Mouse (Mus musculus): ENCODE measurements around the gene Rab4a. TPM values are rescaled to one million over a fixed set of nuclear protein-coding genes. Genes with fewer than 3 reads are reported as not detected.

Gene Rab4a
- polyA plus RNA-seq, 1 experiment, result 4.4 TPM

- H3K27me3 ChIP-seq (ENCODE audit: control insufficient read depth, insufficient read depth, low read length), result no peaks in the 10 kb centered on the region
- no peak overlapping the region for H3K27ac ChIP-seq (ENCODE audit: control insufficient read depth, insufficient read depth, low read length)
- TF ChIP-seq CTCF (IDR thresholded peaks at IDR 0.05; ENCODE audit: borderline replicate concordance, control insufficient read depth, extremely low read depth, insufficient read depth, low read length, poor library complexity) (no peak), POLR2A (IDR thresholded peaks at IDR 0.05; ENCODE audit: control insufficient read depth, extremely low read depth, insufficient read depth, low read length, poor library complexity) (no peak)
- H3K4me3 ChIP-seq (ENCODE audit: control insufficient read depth, insufficient read depth, low read length), result no peak overlapping the region
- 68% methylated on average over 5 of the region's 5 CpGs for WGBS
- H3K36me3 ChIP-seq (ENCODE audit: control insufficient read depth, insufficient read depth, low read length), result no peaks in the 10 kb centered on the region
- H3K4me1 ChIP-seq (replicated peaks; ENCODE audit: control insufficient read depth, insufficient read depth, low read length), result no peaks in the 10 kb centered on the region
- DNase-seq, result no peak
Measured at GRCm38 (mm10) chr8:123866971-123867370, 61.2 kb downstream of the Rab4a start.

GRCm38 (mm10) chr8:123872048-123872447 lies 66.3 kb downstream of the Rab4a start:
- no peak for DNase-seq
- Histone ChIP-seq H3K27me3 (ENCODE audit: control insufficient read depth, insufficient read depth, low read length) (no peaks in the 10 kb centered on the region), H3K27ac (ENCODE audit: control insufficient read depth, insufficient read depth, low read length) (no peak overlapping the region), H3K36me3 (ENCODE audit: control insufficient read depth, insufficient read depth, low read length) (no peaks in the 10 kb centered on the region), H3K4me1 (replicated peaks; ENCODE audit: control insufficient read depth, insufficient read depth, low read length) (no peaks in the 10 kb centered on the region), H3K4me3 (ENCODE audit: control insufficient read depth, insufficient read depth, low read length) (no peak overlapping the region)
- no peak for TF ChIP-seq POLR2A (IDR thresholded peaks at IDR 0.05; ENCODE audit: control insufficient read depth, extremely low read depth, insufficient read depth, low read length, poor library complexity)
- no peak for TF ChIP-seq CTCF (IDR thresholded peaks at IDR 0.05; ENCODE audit: borderline replicate concordance, control insufficient read depth, extremely low read depth, insufficient read depth, low read length, poor library complexity)
- WGBS, result 87% methylated on average over 9 of the region's 9 CpGs

GRCm38 (mm10) chr8:123873364-123873763 lies 67.6 kb downstream of the Rab4a start:
- Histone ChIP-seq H3K36me3 (ENCODE audit: control insufficient read depth, insufficient read depth, low read length) (no peaks in the 10 kb centered on the region), H3K4me1 (replicated peaks; ENCODE audit: control insufficient read depth, insufficient read depth, low read length) (no peaks in the 10 kb centered on the region), H3K27me3 (ENCODE audit: control insufficient read depth, insufficient read depth, low read length) (no peaks in the 10 kb centered on the region), H3K27ac (ENCODE audit: control insufficient read depth, insufficient read depth, low read length) (no peak overlapping the region), H3K4me3 (ENCODE audit: control insufficient read depth, insufficient read depth, low read length) (no peak overlapping the region)
- 89% methylated on average over 6 of the region's 6 CpGs for WGBS
- no peak for DNase-seq
- no peak for TF ChIP-seq CTCF (IDR thresholded peaks at IDR 0.05; ENCODE audit: borderline replicate concordance, control insufficient read depth, extremely low read depth, insufficient read depth, low read length, poor library complexity)

DNA sequence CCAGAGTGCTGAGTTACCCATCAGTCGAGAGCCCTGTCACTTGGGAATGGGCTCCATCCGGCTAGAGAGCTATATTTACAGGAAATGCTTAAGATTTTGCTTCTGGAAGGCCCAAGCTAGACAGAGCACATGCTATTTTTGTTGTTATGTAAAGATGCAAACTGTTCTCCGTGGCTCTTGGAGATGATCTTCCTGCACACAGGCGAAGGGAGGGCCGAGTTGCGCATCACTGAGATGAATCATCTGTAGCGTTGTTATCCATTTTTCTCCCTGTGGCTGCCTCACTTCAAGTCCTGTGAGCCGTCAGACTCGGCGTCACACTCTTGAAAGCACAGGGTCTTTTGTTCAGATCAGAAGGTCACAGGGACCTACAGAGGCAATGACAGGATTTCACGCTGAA lies 68.5 kb downstream of the Rab4a start:
- H3K4me3 ChIP-seq (ENCODE audit: control insufficient read depth, insufficient read depth, low read length), result no peak overlapping the region
- no peak for TF ChIP-seq POLR2A (IDR thresholded peaks at IDR 0.05; ENCODE audit: control insufficient read depth, extremely low read depth, insufficient read depth, low read length, poor library complexity)
- TF ChIP-seq CTCF (IDR thresholded peaks at IDR 0.05; ENCODE audit: borderline replicate concordance, control insufficient read depth, extremely low read depth, insufficient read depth, low read length, poor library complexity), result no peak
- no peak overlapping the region for H3K27ac ChIP-seq (ENCODE audit: control insufficient read depth, insufficient read depth, low read length)
- DNase-seq, result no peak
- no peaks in the 10 kb centered on the region for H3K36me3 ChIP-seq (ENCODE audit: control insufficient read depth, insufficient read depth, low read length)
- no peaks in the 10 kb centered on the region for H3K27me3 ChIP-seq (ENCODE audit: control insufficient read depth, insufficient read depth, low read length)
- no peaks in the 10 kb centered on the region for H3K4me1 ChIP-seq (replicated peaks; ENCODE audit: control insufficient read depth, insufficient read depth, low read length)
- 94% methylated on average over 11 of the region's 11 CpGs for WGBS

DNA sequence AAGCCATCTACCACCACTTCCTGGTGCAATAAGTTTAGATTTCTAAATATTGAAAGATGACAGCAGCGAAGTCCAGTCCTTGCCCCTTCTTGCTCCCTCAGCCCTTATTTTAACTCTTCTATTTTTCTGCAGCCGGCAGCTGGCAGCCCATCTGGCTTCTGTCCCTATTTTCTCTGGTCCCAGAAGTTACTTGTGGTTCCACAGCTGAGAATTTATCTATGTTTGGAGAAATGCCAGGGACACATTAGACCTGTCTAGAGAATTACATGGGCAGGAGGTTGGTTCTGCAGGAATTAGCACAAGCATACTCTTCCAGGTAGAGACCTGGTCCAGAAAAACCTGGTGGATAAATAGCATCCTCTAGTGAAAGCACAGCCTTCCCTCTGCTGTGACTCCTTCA lies 72.1 kb downstream of the Rab4a start:
- DNase-seq, result no peak
- TF ChIP-seq CTCF (IDR thresholded peaks at IDR 0.05; ENCODE audit: borderline replicate concordance, control insufficient read depth, extremely low read depth, insufficient read depth, low read length, poor library complexity) (no peak), POLR2A (IDR thresholded peaks at IDR 0.05; ENCODE audit: control insufficient read depth, extremely low read depth, insufficient read depth, low read length, poor library complexity) (no peak)
- 82% methylated on average over 2 of the region's 2 CpGs for WGBS
- Histone ChIP-seq H3K27me3 (ENCODE audit: control insufficient read depth, insufficient read depth, low read length) (no peaks in the 10 kb centered on the region), H3K4me1 (replicated peaks; ENCODE audit: control insufficient read depth, insufficient read depth, low read length) (no peaks in the 10 kb centered on the region), H3K36me3 (ENCODE audit: control insufficient read depth, insufficient read depth, low read length) (no peaks in the 10 kb centered on the region), H3K27ac (ENCODE audit: control insufficient read depth, insufficient read depth, low read length) (no peak overlapping the region), H3K4me3 (ENCODE audit: control insufficient read depth, insufficient read depth, low read length) (no peak overlapping the region)

DNA sequence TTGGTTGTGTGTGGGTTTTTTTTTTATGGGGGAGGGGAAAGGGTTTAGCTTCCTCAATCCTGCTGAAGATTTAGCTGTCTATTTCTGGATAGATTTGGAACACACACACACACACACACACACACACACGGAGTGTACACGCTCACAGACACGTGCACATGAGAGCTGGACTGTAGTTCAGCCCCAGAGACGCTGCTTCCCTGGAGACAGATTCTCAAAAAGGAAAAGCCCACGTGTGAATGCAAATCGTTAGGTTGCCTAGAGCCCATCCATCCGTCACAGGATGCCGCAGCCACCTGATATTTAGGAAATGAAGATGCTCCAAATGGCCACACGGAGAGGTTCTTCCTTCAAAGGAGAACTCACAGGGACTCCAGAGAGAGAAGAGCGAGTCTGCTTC lies 74.5 kb downstream of the Rab4a start:
- Histone ChIP-seq H3K4me1 (replicated peaks; ENCODE audit: control insufficient read depth, insufficient read depth, low read length) (no peaks in the 10 kb centered on the region), H3K27me3 (ENCODE audit: control insufficient read depth, insufficient read depth, low read length) (peaks cover 3% of the 10 kb centered on the region), H3K27ac (ENCODE audit: control insufficient read depth, insufficient read depth, low read length) (no peak overlapping the region), H3K36me3 (ENCODE audit: control insufficient read depth, insufficient read depth, low read length) (no peaks in the 10 kb centered on the region), H3K4me3 (ENCODE audit: control insufficient read depth, insufficient read depth, low read length) (no peak overlapping the region)
- no peak for TF ChIP-seq POLR2A (IDR thresholded peaks at IDR 0.05; ENCODE audit: control insufficient read depth, extremely low read depth, insufficient read depth, low read length, poor library complexity)
- no peak for TF ChIP-seq CTCF (IDR thresholded peaks at IDR 0.05; ENCODE audit: borderline replicate concordance, control insufficient read depth, extremely low read depth, insufficient read depth, low read length, poor library complexity)
- WGBS, result 48% methylated on average over 10 of the region's 10 CpGs
- DNase-seq, result no peak

- DNase-seq, result no peak
- H3K36me3 ChIP-seq (ENCODE audit: control insufficient read depth, insufficient read depth, low read length), result no peaks in the 10 kb centered on the region
- H3K4me1 ChIP-seq (replicated peaks; ENCODE audit: control insufficient read depth, insufficient read depth, low read length), result no peaks in the 10 kb centered on the region
- H3K4me3 ChIP-seq (ENCODE audit: control insufficient read depth, insufficient read depth, low read length), result no peak overlapping the region
- peaks cover 3% of the 10 kb centered on the region for H3K27me3 ChIP-seq (ENCODE audit: control insufficient read depth, insufficient read depth, low read length)
- H3K27ac ChIP-seq (ENCODE audit: control insufficient read depth, insufficient read depth, low read length), result no peak overlapping the region
- WGBS, result 72% methylated on average over 4 of the region's 4 CpGs
- no peak for TF ChIP-seq CTCF (IDR thresholded peaks at IDR 0.05; ENCODE audit: borderline replicate concordance, control insufficient read depth, extremely low read depth, insufficient read depth, low read length, poor library complexity)
- no peak for TF ChIP-seq POLR2A (IDR thresholded peaks at IDR 0.05; ENCODE audit: control insufficient read depth, extremely low read depth, insufficient read depth, low read length, poor library complexity)
Measured at GRCm38 (mm10) chr8:123880821-123881350, 75.1 kb downstream of the Rab4a start.
